Mouse (Mus musculus): ENCODE measurements around the gene B9d1. TPM values are rescaled to one million over a fixed set of nuclear protein-coding genes. Genes with fewer than 3 reads are reported as not detected.

Gene B9d1
- polyA plus RNA-seq, 1 experiment = 16.0 TPM

DNA sequence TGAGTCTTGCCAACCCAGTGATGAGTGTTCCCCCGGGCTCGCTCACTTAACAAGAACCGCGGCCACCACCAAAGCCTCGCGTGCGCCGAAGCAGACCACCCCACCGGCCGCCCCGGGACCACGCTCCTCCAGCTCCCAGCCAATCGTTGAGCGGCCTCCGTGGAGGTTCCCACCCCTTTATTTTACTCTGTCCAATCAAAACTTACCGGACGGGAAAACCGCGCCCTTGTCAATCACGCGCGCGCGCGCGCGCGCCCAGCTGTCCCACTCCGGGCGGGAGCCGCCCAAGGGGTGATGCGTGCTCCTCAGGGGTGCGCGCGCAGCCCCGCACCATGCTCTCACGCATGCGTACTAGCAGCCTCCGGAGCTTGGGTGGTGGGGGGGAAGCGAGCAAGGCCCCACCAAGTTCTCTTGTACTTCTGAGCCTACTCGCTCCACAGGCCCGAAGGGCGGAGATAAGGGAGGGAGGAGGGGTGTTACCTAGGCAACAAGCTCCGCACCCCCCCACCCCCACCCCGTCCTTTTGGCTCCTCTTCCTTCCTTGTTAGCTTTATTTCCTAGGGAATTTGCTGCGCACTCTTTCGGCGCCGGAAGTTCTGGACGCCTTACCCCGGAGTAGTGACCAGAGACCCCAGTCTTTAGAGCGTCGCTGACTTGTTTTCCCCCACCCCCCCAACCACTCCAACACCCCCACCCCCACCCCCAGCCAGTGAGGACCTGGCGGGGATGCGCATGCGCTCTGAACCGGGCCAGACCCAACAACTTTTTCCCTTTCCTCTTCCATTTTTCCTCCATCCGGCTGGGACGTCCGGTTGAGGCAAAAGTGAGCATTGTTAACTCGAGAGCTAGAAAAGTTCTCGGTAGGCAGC is 10.6 kb upstream of the B9d1 start, which contains the start of gene Mapk7:
Gene Mapk7 (minus strand): TSS at position 278 of the 869 bp plus-strand sequence.
- no peaks in the 10 kb centered on the region for H3K27me3 ChIP-seq (ENCODE audit: control insufficient read depth, insufficient read depth, low read length)
- H3K27ac ChIP-seq (ENCODE audit: control insufficient read depth, insufficient read depth, low read length) = peak within 1 kb of the TSS; percentile 45
- peak; percentile 95 for DNase-seq
- H3K36me3 ChIP-seq (ENCODE audit: control insufficient read depth, insufficient read depth, low read length) = no peaks in the 10 kb centered on the region
- peaks cover 11% of the 10 kb centered on the region for H3K4me1 ChIP-seq (replicated peaks; ENCODE audit: control insufficient read depth, insufficient read depth, low read length)
- 0 out of 2 replicates have a peak, but pooled peaks have one; percentile 50 for TF ChIP-seq CTCF (IDR thresholded peaks at IDR 0.05; ENCODE audit: borderline replicate concordance, control insufficient read depth, extremely low read depth, insufficient read depth, low read length, poor library complexity)
- peak; percentile 48; the same call in 1 of the 2 replicates for TF ChIP-seq POLR2A (IDR thresholded peaks at IDR 0.05; ENCODE audit: control insufficient read depth, extremely low read depth, insufficient read depth, low read length, poor library complexity)
- peak within 1 kb of the TSS; percentile 75 for H3K4me3 ChIP-seq (ENCODE audit: control insufficient read depth, insufficient read depth, low read length)
- WGBS = under 1% methylated on average over 62 of the region's 62 CpGs

DNA sequence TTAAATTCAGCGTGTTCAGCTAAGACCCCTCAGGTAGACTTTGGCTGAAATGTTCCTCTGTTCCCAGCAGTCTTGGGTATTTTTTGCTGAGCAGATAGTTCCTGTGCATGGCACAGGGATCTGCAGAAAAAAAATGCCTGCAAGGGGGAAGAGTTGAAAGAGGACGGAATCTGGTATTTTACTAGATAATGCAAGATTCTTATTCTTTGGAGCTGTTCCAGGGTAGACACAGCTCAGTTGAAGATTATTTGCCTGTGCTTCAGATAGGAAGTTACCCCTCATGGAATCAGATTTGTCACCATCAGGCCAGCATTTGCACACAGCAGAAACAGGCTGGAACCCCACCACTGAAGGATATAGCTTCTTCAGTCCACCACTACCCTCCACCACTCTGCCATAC is 9.4 kb upstream of the B9d1 start:
- DNase-seq = no peak
- Histone ChIP-seq H3K36me3 (ENCODE audit: control insufficient read depth, insufficient read depth, low read length) (no peaks in the 10 kb centered on the region), H3K4me1 (replicated peaks; ENCODE audit: control insufficient read depth, insufficient read depth, low read length) (peaks cover 11% of the 10 kb centered on the region), H3K27me3 (ENCODE audit: control insufficient read depth, insufficient read depth, low read length) (no peaks in the 10 kb centered on the region), H3K4me3 (ENCODE audit: control insufficient read depth, insufficient read depth, low read length) (no peak overlapping the region), H3K27ac (ENCODE audit: control insufficient read depth, insufficient read depth, low read length) (no peak overlapping the region)
- TF ChIP-seq POLR2A (IDR thresholded peaks at IDR 0.05; ENCODE audit: control insufficient read depth, extremely low read depth, insufficient read depth, low read length, poor library complexity) = no peak
- no peak for TF ChIP-seq CTCF (IDR thresholded peaks at IDR 0.05; ENCODE audit: borderline replicate concordance, control insufficient read depth, extremely low read depth, insufficient read depth, low read length, poor library complexity)
- WGBS = 92% methylated on average over 2 of the region's 2 CpGs

DNA sequence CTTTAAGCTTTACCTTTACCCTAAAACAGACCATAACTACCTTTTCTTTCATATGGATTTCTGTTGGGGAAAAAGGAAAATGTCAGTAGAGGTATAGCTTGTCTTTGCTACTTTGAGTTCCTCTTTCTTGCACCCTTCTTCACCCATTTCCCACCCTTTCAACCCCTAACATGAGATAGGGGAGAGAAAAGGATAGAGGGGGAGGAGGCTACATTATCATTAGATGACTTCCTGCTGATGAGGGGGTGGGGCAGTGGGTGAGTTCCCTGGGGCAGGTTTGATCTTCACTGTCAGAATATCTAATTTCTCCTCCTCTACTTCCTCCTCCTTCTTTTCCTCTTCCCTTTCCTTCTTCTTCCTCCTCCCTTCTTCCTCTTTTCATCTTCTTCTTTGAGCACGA is 7.5 kb upstream of the B9d1 start:
- TF ChIP-seq CTCF (IDR thresholded peaks at IDR 0.05; ENCODE audit: borderline replicate concordance, control insufficient read depth, extremely low read depth, insufficient read depth, low read length, poor library complexity) = no peak
- no peak for TF ChIP-seq POLR2A (IDR thresholded peaks at IDR 0.05; ENCODE audit: control insufficient read depth, extremely low read depth, insufficient read depth, low read length, poor library complexity)
- H3K27ac ChIP-seq (ENCODE audit: control insufficient read depth, insufficient read depth, low read length) = no peak overlapping the region
- WGBS = 48% methylated on average over 1 of the region's 1 CpGs
- H3K27me3 ChIP-seq (ENCODE audit: control insufficient read depth, insufficient read depth, low read length) = no peaks in the 10 kb centered on the region
- H3K4me1 ChIP-seq (replicated peaks; ENCODE audit: control insufficient read depth, insufficient read depth, low read length) = peaks cover 11% of the 10 kb centered on the region
- H3K4me3 ChIP-seq (ENCODE audit: control insufficient read depth, insufficient read depth, low read length) = no peak overlapping the region
- no peaks in the 10 kb centered on the region for H3K36me3 ChIP-seq (ENCODE audit: control insufficient read depth, insufficient read depth, low read length)
- DNase-seq = no peak

DNA sequence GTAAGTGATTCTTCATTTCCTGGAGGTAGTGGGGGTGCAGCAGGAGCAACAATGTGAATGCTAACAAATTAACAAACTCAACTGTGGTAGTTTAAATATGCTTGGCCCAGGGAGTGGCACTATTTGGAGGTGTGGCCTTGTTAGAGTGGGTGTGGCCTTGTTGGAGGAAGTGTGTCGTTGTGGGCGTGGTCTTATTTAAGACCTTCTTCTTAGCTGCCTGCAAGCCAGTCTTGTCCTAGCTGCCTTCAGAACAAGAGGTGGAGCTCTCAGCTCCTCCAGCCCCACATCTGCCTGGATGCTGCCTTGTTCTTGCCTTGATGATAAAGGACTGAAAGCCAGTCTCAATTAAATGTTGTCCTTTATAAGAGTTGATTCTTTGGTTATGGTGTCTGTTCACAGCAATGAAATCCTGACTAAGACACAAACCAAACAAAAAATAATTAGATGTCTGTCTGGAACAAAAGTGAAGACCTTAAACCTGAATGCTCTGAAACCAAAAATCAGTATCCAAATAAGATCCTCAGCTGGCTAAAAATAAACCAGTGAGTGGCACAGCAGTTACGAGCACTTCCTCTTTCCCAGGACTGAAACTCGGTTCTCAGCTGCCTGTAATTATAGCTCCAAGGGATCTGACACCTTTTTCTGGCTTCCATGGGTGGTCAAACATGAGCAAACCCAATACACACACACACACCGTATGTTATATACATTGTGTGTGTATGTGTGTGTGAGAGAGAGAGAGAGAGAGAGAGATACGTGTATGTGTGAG is 6.0 kb upstream of the B9d1 start:
- Histone ChIP-seq H3K4me1 (replicated peaks; ENCODE audit: control insufficient read depth, insufficient read depth, low read length) (peaks cover 2% of the 10 kb centered on the region), H3K27me3 (ENCODE audit: control insufficient read depth, insufficient read depth, low read length) (no peaks in the 10 kb centered on the region), H3K4me3 (ENCODE audit: control insufficient read depth, insufficient read depth, low read length) (no peak overlapping the region), H3K27ac (ENCODE audit: control insufficient read depth, insufficient read depth, low read length) (no peak overlapping the region), H3K36me3 (ENCODE audit: control insufficient read depth, insufficient read depth, low read length) (no peaks in the 10 kb centered on the region)
- 45% methylated on average over 6 of the region's 6 CpGs for WGBS
- no peak for DNase-seq
- TF ChIP-seq POLR2A (IDR thresholded peaks at IDR 0.05; ENCODE audit: control insufficient read depth, extremely low read depth, insufficient read depth, low read length, poor library complexity) = no peak
- no peak for TF ChIP-seq CTCF (IDR thresholded peaks at IDR 0.05; ENCODE audit: borderline replicate concordance, control insufficient read depth, extremely low read depth, insufficient read depth, low read length, poor library complexity)

DNA sequence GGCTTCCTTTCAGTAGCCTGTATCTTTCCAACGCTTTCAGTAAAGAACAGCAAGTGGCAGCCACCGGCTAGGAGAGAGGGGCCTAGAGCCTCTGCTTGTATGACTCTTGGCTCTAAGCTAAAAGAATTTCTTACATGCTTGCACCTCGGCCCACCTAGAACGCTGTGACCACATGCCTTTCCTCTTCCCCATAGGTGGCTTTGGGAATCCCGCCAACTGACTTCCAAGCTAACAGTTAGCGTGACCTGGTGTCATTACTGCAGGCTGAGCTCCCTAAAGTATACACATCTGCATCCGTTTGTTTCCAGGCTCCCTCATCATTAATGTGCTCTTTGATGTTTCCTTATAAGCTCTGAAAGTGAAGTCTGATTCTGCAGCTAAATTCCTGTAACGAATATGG is 1.0 kb upstream of the B9d1 start:
- Histone ChIP-seq H3K27ac (ENCODE audit: control insufficient read depth, insufficient read depth, low read length) (no peak overlapping the region), H3K36me3 (ENCODE audit: control insufficient read depth, insufficient read depth, low read length) (no peaks in the 10 kb centered on the region), H3K27me3 (ENCODE audit: control insufficient read depth, insufficient read depth, low read length) (no peaks in the 10 kb centered on the region), H3K4me1 (replicated peaks; ENCODE audit: control insufficient read depth, insufficient read depth, low read length) (peaks cover 4% of the 10 kb centered on the region), H3K4me3 (ENCODE audit: control insufficient read depth, insufficient read depth, low read length) (no peak overlapping the region)
- DNase-seq = no peak
- TF ChIP-seq CTCF (IDR thresholded peaks at IDR 0.05; ENCODE audit: borderline replicate concordance, control insufficient read depth, extremely low read depth, insufficient read depth, low read length, poor library complexity) (no peak), POLR2A (IDR thresholded peaks at IDR 0.05; ENCODE audit: control insufficient read depth, extremely low read depth, insufficient read depth, low read length, poor library complexity) (no peak)
- WGBS = 65% methylated on average over 8 of the region's 8 CpGs

DNA sequence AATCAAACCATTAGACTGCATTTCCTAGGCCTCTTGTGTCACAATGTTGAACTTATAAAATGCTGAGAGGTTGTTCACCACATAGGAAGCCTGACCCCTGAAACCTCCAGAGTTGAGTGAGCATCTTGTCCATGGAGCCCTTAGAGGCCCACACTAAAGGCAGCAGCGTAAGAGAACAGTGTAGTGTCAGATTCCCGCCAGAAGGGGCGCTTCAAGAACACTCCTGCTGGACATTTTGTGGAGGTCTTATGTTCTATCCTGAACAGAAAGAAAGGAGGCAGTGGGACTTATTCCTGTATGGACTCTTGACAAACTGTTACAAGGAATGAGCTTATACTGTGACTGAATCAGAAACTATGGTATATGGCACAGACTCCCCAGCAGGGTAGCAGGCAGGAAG is 10.0 kb downstream of the B9d1 start:
- Histone ChIP-seq H3K4me1 (replicated peaks; ENCODE audit: control insufficient read depth, insufficient read depth, low read length) (no peaks in the 10 kb centered on the region), H3K27ac (ENCODE audit: control insufficient read depth, insufficient read depth, low read length) (no peak overlapping the region), H3K36me3 (ENCODE audit: control insufficient read depth, insufficient read depth, low read length) (no peaks in the 10 kb centered on the region), H3K27me3 (ENCODE audit: control insufficient read depth, insufficient read depth, low read length) (no peaks in the 10 kb centered on the region), H3K4me3 (ENCODE audit: control insufficient read depth, insufficient read depth, low read length) (no peak overlapping the region)
- WGBS = 74% methylated on average over 3 of the region's 3 CpGs
- TF ChIP-seq POLR2A (IDR thresholded peaks at IDR 0.05; ENCODE audit: control insufficient read depth, extremely low read depth, insufficient read depth, low read length, poor library complexity) (no peak), CTCF (IDR thresholded peaks at IDR 0.05; ENCODE audit: borderline replicate concordance, control insufficient read depth, extremely low read depth, insufficient read depth, low read length, poor library complexity) (no peak)
- DNase-seq = peak; percentile 28

Measured in thymus, adult 2 months (tissue).